Mouse (Mus musculus): ENCODE data around the gene Krt80. TPM values are rescaled to one million over a fixed set of nuclear protein-coding genes. Genes with fewer than 3 reads are reported as not detected.

The Krt80 gene
- polyA plus RNA-seq, 1 experiment from 2014 or later: 0.09 TPM

DNA sequence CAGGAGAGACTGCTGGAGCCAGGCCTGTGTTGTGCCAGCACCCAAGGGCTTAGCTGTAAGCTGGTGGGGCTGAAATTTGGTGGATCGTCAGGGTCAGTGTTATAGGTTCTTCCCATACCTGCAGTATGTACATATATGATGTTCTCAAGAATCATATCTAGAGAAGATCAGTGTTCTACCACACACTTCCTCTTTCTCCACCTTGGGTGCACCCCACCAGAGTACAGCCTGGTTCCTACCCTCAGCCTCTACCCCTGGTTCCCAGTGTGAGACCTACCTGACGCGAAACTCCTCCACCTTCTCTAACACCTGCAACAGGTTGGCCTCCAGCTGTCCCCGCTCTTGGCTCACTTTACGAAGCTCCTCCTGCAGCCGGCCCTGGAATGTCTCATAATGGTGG is 6.0 kb downstream of the Krt80 start:
- Histone ChIP-seq H3K27me3 (replicated peaks) (no peaks in the 10 kb centered on the region), H3K9me3 (no peaks in the 10 kb centered on the region), H3K4me3 (no peak overlapping the region), H3K4me1 (no peaks in the 10 kb centered on the region), H3K36me3 (replicated peaks) (no peaks in the 10 kb centered on the region), H3K27ac (no peak overlapping the region), H3K9ac (no peak overlapping the region), H3K4me2 (no peak overlapping the region)
- no peak for ATAC-seq (replicated peaks)
- WGBS: 89% methylated on average over 6 of the region's 6 CpGs

DNA sequence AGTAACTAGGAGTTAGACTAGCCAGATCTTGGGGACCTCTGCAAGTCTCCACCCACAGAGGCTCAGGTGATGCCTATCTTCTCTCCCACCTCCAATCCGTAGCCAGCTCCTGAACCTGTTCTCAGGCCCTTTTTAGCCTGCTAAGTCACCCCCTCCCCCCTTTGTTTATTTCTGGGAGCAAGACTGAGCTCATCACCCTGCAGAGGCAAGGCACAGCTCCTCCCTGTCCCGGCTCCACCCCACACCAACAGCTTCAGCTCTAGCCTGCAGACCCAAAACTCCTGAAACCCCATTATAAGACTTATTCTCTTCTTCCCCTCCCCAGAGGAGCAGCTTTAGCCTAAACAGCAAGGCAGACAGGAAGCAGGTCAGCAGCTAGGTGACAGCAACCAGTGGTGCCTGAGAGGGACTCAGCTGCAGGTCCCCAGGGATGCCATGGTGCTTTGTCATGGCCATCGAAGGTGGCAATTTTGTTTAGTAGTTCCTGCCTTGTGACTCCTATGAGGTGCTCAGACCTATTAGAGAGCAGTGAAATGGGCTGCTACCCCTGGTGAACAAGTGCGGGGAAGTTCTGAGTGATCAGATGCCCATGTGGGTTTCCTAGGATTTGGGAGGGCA is 7.5 kb downstream of the Krt80 start:
- Histone ChIP-seq H3K9ac (no peak overlapping the region), H3K4me3 (no peak overlapping the region), H3K4me2 (no peak overlapping the region), H3K4me1 (no peaks in the 10 kb centered on the region), H3K36me3 (replicated peaks) (no peaks in the 10 kb centered on the region), H3K27ac (no peak overlapping the region), H3K9me3 (no peaks in the 10 kb centered on the region), H3K27me3 (replicated peaks) (no peaks in the 10 kb centered on the region)
- ATAC-seq (replicated peaks): no peak
- 58% methylated on average over 4 of the region's 4 CpGs for WGBS

DNA sequence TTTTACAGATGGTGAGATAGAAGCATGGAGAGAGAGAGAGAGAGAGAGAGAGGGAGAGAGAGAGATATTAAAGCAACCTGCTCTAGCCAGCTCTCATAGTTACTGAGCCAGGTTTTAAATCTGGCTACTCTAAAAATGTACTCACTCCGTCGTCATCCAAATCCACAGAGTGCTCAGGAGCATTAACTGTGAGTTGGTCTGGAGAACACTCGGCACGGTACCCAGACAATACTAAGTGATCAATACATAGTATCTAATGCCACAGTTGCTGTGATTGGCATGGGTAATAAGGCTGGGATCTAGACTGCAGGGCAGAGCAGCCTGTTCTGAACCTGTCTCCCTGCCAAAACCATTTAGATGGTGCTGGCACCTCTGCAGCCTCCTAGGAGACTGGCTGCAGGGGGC is 14.6 kb downstream of the Krt80 start:
- 88% methylated on average over 4 of the region's 4 CpGs for WGBS

DNA sequence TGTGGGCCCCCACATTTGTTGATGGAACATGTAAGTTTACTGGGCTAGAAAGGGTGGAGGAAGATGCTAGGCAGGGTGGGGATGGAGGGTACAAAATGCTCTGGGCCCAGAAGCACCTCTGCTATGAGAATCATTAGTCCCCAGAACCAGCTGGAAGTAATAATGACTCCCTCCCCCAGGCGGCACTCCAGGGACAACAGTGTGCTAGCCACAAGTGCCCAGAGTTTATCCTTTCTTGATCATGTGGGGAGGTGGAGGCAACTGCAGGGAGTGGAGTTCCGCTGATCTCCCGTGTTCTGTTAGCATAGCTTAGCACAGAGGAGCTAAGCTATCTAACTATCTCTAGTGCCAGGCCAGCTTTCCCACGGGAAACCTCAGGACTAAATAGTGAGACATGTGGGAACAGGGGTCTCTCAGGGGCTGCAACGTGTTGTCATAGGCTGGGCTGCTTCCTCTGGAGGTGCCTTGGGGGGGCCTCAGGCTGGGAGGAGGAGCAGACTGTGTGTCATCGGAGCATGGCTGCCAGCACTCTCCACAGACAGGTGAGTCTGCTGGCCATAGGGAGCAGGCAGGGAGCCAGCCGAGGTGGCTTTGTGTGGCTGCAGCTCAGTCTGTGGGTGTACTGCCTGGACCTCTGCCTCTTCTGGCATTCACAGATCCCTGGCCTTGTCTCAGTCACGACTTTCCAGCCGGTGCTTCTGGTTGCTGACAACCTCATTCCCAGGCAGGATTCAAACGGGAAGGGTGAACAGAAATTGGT is 17.1 kb downstream of the Krt80 start:
- Histone ChIP-seq H3K27ac (no peak overlapping the region), H3K36me3 (replicated peaks) (no peaks in the 10 kb centered on the region), H3K4me3 (no peak overlapping the region), H3K4me1 (no peaks in the 10 kb centered on the region), H3K4me2 (no peak overlapping the region), H3K9ac (no peak overlapping the region), H3K9me3 (no peaks in the 10 kb centered on the region), H3K27me3 (replicated peaks) (no peaks in the 10 kb centered on the region)
- WGBS: 57% methylated on average over 10 of the region's 10 CpGs
- no peak for ATAC-seq (replicated peaks)

More for the DNA sequence above, 14.6 kb downstream of the Krt80 start:
- no peak for ATAC-seq (replicated peaks)
- H3K4me1 ChIP-seq: no peaks in the 10 kb centered on the region
- no peaks in the 10 kb centered on the region for H3K9me3 ChIP-seq
- H3K27me3 ChIP-seq (replicated peaks): no peaks in the 10 kb centered on the region
- H3K9ac ChIP-seq: no peak overlapping the region
- no peak overlapping the region for H3K4me2 ChIP-seq
- H3K36me3 ChIP-seq (replicated peaks): no peaks in the 10 kb centered on the region
- no peak overlapping the region for H3K27ac ChIP-seq
- no peak overlapping the region for H3K4me3 ChIP-seq

DNA sequence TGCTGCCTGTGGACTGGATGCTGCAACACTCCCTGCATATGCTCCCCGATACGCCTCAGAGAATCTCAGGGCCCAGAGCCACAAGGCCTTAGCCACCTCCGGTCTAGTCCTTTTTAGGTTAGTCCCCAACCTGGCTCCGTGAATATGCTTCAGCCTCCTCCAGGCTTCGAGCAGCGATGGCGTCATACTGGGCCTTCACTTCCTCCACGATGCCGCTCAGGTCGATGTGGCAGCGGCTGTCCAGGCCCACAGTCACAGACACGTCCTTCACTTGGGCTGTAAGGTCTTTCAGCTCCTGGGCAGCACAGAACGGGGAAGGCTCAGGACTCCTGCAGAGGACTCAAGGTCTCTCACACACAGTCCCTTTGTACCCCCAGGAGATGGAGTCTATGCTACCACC is 17.9 kb downstream of the Krt80 start:
- Histone ChIP-seq H3K4me2 (no peak overlapping the region), H3K27me3 (replicated peaks) (no peaks in the 10 kb centered on the region), H3K9ac (no peak overlapping the region), H3K27ac (no peak overlapping the region), H3K4me3 (no peak overlapping the region), H3K9me3 (no peaks in the 10 kb centered on the region), H3K4me1 (no peaks in the 10 kb centered on the region), H3K36me3 (replicated peaks) (no peaks in the 10 kb centered on the region)
- WGBS: 70% methylated on average over 13 of the region's 13 CpGs
- ATAC-seq (replicated peaks): no peak

DNA sequence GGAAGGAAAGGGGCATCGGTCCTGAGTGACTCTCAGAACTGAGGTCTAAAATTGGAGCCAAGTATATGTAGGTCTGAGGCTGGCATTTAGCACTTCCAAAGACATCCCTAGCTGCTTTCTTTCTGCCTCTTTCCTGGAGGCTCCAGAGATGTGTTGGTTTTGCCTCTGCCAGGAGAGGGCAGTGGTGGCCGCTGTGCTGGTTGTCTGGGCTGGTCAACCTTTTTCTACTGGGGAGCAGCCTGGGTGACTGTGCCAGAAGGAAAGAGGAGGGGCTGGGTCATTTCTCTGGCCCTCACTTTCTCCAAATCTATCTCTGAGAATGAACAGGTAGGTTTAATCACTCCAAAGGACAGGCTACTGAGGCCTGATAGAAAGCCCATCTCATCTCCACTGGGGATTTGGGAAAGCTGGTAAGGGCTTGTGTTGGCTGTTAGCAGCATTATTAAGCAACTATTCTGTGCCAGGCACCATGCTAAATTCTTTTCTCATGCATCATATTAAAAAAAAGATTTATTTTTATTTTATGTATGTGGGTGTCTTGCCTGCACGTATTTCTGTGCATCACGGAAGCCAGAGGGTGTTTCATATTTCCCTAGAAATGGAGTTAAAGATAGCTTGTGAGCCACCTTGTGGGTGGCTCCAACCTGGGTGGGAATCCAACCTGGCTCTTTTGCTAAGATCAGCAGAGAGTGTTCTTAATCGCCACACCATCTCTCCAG is 28.0 kb downstream of the Krt80 start:
- no peaks in the 10 kb centered on the region for H3K36me3 ChIP-seq (replicated peaks)
- no peak overlapping the region for H3K4me2 ChIP-seq
- no peak overlapping the region for H3K27ac ChIP-seq
- H3K27me3 ChIP-seq (replicated peaks): 0 out of 2 replicates have a peak, but pooled peaks cover 4% of the 10 kb centered on the region
- H3K4me3 ChIP-seq: no peak overlapping the region
- no peak overlapping the region for H3K9ac ChIP-seq
- WGBS: 77% methylated on average over 5 of the region's 5 CpGs
- no peak for ATAC-seq (replicated peaks)
- H3K4me1 ChIP-seq: no peaks in the 10 kb centered on the region
- H3K9me3 ChIP-seq: no peaks in the 10 kb centered on the region

DNA sequence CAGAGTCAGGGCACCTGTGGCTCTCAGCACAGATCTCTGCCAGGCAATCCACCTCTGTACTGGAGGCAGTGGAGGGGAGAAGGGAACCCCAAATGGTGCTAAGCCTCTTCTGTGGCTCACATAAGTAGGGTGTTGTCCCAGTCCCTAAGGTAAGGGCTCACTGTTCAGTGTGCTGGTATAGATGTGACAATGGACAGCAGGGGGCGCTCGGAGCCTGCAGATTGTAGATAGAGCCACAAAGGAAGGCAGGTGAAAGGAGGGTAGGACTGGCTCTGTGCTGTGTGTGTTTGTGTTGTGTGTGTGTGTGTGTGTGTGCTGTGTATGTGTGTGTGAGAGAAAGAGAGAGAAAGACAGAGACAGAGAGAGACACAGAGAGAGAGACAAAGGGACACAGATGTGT is 30.4 kb downstream of the Krt80 start:
- no peak overlapping the region for H3K9ac ChIP-seq
- H3K4me2 ChIP-seq: no peak overlapping the region
- 0 out of 2 replicates have a peak, but pooled peaks cover 4% of the 10 kb centered on the region for H3K27me3 ChIP-seq (replicated peaks)
- ATAC-seq (replicated peaks): peak; percentile 92
- H3K9me3 ChIP-seq: no peaks in the 10 kb centered on the region
- H3K4me1 ChIP-seq: no peaks in the 10 kb centered on the region
- no peak overlapping the region for H3K4me3 ChIP-seq
- H3K27ac ChIP-seq: no peak overlapping the region
- no peaks in the 10 kb centered on the region for H3K36me3 ChIP-seq (replicated peaks)
- WGBS: 0% methylated on average over 2 of the region's 2 CpGs

DNA sequence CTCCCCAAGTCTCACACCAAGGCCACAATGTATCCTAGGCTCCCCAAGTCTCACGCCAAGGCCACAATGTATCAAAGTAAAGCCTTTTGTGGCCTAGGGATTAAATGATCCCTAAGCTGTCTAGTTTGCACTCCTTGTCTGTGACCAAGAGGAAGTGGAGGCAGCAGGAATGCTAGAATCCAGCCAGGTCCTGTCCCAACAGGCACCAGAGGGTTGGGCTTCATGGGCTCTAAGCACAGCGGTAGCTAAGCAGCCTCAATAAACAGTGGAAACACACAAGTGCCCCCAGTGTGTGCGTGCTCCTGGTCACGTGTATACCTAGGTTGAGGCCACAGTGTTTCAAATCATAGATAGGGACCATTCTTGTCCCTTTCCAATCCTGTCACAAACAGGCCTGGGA is 31.6 kb downstream of the Krt80 start:
- no peak for ATAC-seq (replicated peaks)

DNA sequence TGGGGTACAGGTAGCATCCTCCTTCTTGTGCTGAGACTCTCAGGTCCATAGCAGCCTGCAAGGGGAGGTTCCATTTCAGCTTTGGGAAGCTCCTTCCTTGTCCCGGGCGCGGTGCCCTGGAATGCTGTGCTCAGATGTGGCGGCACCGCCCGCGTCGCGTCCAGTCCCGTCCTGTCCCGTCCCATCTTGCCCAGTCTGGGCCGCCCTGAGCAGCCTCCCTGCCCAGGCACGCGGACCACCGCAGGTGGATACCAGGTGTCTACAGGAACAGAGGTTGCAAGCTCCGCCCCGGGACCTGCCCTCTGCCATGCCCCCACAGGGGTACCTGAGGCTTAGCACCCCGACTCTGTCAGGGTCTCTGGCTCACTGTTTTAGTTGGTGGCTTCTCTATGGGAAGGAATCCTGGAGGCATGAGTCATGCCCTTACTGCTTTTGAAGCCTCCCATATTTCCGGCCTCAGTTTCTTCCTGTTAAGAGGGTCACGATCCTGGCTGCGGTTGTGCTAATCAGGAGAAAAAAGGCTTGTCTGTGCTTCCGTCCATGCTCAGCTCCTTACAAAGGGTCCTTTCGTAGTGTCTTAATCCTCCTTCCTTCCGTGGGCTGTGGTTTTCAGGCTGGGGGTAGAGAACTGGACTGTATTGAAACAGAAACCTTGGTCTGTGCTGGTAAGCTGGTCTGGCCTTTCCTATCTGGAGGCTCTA is 33.3 kb downstream of the Krt80 start:
- no peak overlapping the region for H3K27ac ChIP-seq
- H3K27me3 ChIP-seq (replicated peaks): 0 out of 2 replicates have a peak, but pooled peaks cover 4% of the 10 kb centered on the region
- H3K9me3 ChIP-seq: no peaks in the 10 kb centered on the region
- no peak for ATAC-seq (replicated peaks)
- WGBS: 58% methylated on average over 24 of the region's 24 CpGs
- H3K9ac ChIP-seq: no peak overlapping the region
- H3K4me2 ChIP-seq: no peak overlapping the region
- no peak overlapping the region for H3K4me3 ChIP-seq
- no peaks in the 10 kb centered on the region for H3K36me3 ChIP-seq (replicated peaks)
- no peaks in the 10 kb centered on the region for H3K4me1 ChIP-seq

More for the DNA sequence above, 31.6 kb downstream of the Krt80 start:
- H3K4me2 ChIP-seq: no peak overlapping the region
- 0 out of 2 replicates have a peak, but pooled peaks cover 4% of the 10 kb centered on the region for H3K27me3 ChIP-seq (replicated peaks)
- WGBS: 85% methylated on average over 4 of the region's 4 CpGs
- H3K4me1 ChIP-seq: no peaks in the 10 kb centered on the region
- H3K27ac ChIP-seq: no peak overlapping the region
- H3K9me3 ChIP-seq: no peaks in the 10 kb centered on the region
- no peaks in the 10 kb centered on the region for H3K36me3 ChIP-seq (replicated peaks)
- no peak overlapping the region for H3K9ac ChIP-seq
- no peak overlapping the region for H3K4me3 ChIP-seq

DNA sequence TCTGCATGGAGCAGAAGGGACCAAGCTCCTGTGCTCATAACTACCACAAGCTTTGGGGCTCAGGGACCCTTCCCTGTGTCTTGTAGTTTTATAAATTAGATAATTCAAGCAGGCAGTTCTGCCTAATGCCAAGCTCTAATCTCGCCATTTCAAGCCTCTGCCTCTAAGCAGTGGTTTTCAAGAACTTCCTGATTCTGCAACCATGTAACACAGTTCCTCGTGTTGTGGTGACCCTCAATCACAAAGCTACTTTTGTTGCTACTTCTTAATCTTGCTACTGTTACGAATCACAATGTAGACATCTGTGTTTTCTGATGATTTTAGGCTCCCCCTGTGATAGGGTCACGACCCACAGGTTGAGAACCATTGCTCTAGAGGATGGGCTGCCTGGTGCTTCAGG is 36.3 kb downstream of the Krt80 start:
- H3K4me2 ChIP-seq: no peak overlapping the region
- H3K9ac ChIP-seq: no peak overlapping the region
- 0 out of 2 replicates have a peak, but pooled peaks cover 3% of the 10 kb centered on the region for H3K27me3 ChIP-seq (replicated peaks)
- H3K27ac ChIP-seq: no peak overlapping the region
- H3K9me3 ChIP-seq: no peaks in the 10 kb centered on the region
- no peaks in the 10 kb centered on the region for H3K36me3 ChIP-seq (replicated peaks)
- WGBS: 62% methylated on average over 4 of the region's 4 CpGs
- ATAC-seq (replicated peaks): no peak
- H3K4me1 ChIP-seq: no peaks in the 10 kb centered on the region
- no peak overlapping the region for H3K4me3 ChIP-seq

DNA sequence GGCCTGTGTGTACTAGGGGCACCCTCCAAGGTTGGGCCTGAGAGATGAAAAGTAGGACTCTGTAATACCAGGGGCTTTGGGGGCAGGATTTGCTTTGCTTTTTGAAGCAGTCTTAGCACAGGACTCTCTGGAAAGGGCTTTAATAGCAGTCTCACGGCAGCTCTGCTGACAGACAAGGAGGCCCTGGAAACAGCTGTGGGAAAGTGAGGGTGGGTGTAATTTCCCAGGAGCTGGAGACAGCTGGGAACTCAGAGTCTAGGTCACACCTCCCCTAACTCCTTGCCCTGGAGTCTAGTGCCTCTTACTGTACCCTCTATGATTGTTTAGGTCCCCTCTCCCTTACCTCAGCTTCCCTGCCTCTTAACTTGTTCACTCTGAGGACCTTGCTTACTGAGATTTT is 36.8 kb downstream of the Krt80 start:
- Histone ChIP-seq H3K27me3 (replicated peaks) (no peaks in the 10 kb centered on the region), H3K4me2 (no peak overlapping the region), H3K4me3 (no peak overlapping the region), H3K36me3 (replicated peaks) (no peaks in the 10 kb centered on the region), H3K4me1 (no peaks in the 10 kb centered on the region), H3K27ac (no peak overlapping the region), H3K9ac (no peak overlapping the region), H3K9me3 (no peaks in the 10 kb centered on the region)
- no peak for ATAC-seq (replicated peaks)
- 47% methylated on average over 1 of the region's 1 CpGs for WGBS

DNA sequence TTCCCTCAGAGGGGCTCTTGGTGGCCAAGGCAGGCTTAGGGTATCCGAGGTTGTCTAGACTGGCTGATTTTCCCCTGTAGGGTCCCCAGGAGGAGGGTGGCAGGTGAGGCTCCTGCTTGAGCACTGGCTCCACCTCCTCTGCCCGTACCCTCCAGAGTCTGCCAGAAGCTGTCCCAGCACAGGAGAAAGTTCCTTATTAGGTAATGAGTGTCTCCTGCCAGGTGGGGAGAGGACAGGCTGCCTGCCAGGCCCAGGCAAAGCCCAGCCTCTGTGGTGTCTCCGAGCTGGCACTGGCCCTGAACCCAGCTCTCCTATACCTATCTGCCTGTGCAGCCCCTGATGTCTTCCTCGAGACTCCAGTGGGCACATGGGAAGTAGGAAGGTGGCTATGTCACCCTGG is 37.6 kb downstream of the Krt80 start:
- 71% methylated on average over 4 of the region's 4 CpGs for whole genome bisulfite sequencing
- H3K4me2 ChIP-seq: no peak overlapping the region

More for the DNA sequence above, 37.6 kb downstream of the Krt80 start:
- no peaks in the 10 kb centered on the region for H3K9me3 ChIP-seq
- no peaks in the 10 kb centered on the region for H3K36me3 ChIP-seq (replicated peaks)
- H3K4me1 ChIP-seq: no peaks in the 10 kb centered on the region
- H3K4me3 ChIP-seq: no peak overlapping the region
- ATAC-seq (replicated peaks): no peak
- H3K27ac ChIP-seq: no peak overlapping the region
- H3K27me3 ChIP-seq (replicated peaks): no peaks in the 10 kb centered on the region
- H3K9ac ChIP-seq: no peak overlapping the region
